Mouse (Mus musculus) stomach, embryonic 14.5 days (tissue): ENCODE results near the gene Rbm41. TPM values are rescaled to one million over a fixed set of nuclear protein-coding genes. Genes with fewer than 3 reads are reported as not detected.

ENCODE experiments used
- polyA plus RNA-seq: library from polyadenylated mRNA; unstranded; fragments of >200 nt; fragmentation: Nextera tagmentation; extraction: Ambion mirVana; gene quantifications from 2 replicates; pipeline ENCODE4 v1.2.1, GENCODE M21; 2014

Gene Rbm41
- polyA plus RNA-seq, 1 experiment from 2014 or later: 7.8 TPM

Other genes with a start within 250 kb of the Rbm41 start
- not detected in 2 replicates for gene Ripply1, start 216.2 kb downstream of the Rbm41 start, polyA plus RNA-seq
- gene Cldn2, start 197.8 kb downstream of the Rbm41 start, polyA plus RNA-seq: 0.45 and 0.71 TPM in 2 replicates
- 17.2 and 19.1 TPM in 2 replicates for gene Morc4, start 126.9 kb downstream of the Rbm41 start, polyA plus RNA-seq
- 1.6 and 2.0 TPM in 2 replicates for gene Nup62cl, start 64.1 kb upstream of the Rbm41 start, polyA plus RNA-seq
- gene Pih1h3b, start 64.3 kb upstream of the Rbm41 start, polyA plus RNA-seq: not detected in 2 replicates